Mouse (Mus musculus) mesoderm, embryonic 11.5 days (tissue): ENCODE results near the gene Lrrc49.
A peak's percentile ranks its signal among the peaks of the same experiment; 100 is the strongest.

Experiments used
- DNase-seq: peaks from one replicate; pipeline ENCODE4 v3.0.0-alpha.2; 2012; ENCODE audit warnings: low read depth, low spot score

Lrrc49 gene

DNA sequence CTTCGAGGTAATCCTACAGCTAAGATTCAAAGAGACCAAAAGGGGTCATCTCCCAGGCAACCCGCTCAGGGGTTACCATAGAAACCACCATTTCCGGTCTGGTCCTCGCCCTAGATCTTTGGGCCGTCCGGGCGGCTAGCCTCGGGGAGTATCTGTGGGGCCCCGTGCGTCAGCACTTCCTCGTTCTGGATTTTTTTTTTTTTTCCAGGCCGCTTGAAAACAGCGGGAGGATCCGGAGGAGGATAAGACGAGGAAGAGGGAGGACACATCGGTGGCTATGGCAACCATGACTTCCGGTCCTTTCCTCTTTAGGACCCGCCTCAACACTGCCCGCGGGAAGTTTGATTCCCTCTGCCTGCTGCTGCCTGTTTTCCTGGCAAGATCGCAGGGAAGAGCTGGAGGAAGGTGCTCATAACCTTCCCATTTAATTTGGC lies at the start of gene Lrrc49:
Lrrc49 (minus strand) TSS at position 268 of the 434 bp plus-strand sequence.
- DNase-seq: peak; percentile 92

GRCm38 (mm10) chr9:60734321-60734720 lies 46.4 kb upstream of the Lrrc49 start:
- no peak for DNase-seq

DNA sequence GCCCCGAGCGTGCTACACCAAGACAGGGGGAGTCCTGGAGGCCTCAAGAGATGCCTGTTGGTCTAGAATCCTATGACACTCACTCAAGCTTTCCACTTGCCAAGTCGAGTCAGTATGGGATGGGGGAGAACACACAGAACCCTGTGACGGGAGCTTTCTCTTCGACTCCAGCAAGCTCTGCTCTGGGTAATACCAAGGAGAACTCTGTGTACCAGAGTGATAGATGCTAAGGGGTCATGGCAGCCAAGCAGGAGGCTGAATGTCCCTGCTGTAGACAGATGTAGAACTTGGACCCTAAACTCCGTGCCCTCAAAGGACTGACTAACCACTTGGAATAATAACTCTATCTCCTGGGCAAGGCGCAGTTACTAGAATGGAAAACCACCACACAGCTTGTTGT lies 37.0 kb upstream of the Lrrc49 start:
- DNase-seq: no peak

GRCm38 (mm10) chr9:60719687-60720086 lies 31.7 kb upstream of the Lrrc49 start:
- DNase-seq: no peak

GRCm38 (mm10) chr9:60718284-60718683 lies 30.3 kb upstream of the Lrrc49 start:
- peak; percentile 46 for DNase-seq

DNA sequence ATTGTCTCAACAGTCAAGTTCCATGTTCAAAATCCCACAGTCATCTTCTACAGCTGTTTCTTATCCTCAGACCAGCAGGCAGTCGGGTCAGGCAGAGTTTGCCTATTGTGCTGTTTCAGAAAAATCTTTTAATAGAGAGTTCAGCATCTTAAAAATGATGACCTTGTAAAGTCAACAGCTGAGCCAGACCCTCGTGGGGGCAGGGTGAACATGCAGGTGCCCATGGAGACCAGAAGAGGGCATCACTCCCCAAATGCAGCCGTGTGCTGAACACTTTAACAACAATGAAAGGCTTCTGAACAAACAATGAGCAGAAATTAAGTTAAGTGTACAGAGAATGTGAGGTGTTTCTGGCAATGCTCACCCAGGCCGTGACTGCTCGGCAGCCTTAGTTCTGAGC lies 27.9 kb upstream of the Lrrc49 start:
- no peak for DNase-seq

- DNase-seq: no peak
These were observed 27.3 kb upstream of the Lrrc49 start for GRCm38 (mm10) chr9:60715271-60715670.

GRCm38 (mm10) chr9:60714191-60714590 lies 26.2 kb upstream of the Lrrc49 start:
- no peak for DNase-seq

DNA sequence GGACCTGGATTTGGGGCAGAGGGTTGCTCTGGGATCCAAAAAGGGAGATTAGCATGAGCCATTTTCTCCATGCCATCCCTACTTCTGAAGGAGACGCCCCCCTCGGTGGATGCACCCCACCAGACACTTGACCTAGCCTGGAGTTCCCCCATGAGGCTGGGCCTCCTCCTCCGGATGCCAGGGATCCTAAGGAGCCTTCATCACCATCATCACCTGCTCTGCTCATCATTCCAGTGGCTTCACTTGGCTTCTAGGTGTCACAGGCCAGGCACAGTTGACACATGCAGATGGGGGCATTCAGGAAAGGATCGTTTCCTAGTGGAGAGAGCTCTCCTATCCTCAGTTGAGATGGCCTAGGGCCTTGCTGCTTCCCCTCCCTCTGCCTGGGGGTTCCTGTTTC lies 25.7 kb upstream of the Lrrc49 start:
- DNase-seq: no peak

GRCm38 (mm10) chr9:60712771-60713541 lies 25.0 kb upstream of the Lrrc49 start, which contains the start of gene Larp6:
Gene Larp6 (plus strand): TSS chr9:60712989.
- DNase-seq: no peak

- no peak for DNase-seq
These were observed 24.1 kb upstream of the Lrrc49 start for GRCm38 (mm10) chr9:60712011-60712410.

DNA sequence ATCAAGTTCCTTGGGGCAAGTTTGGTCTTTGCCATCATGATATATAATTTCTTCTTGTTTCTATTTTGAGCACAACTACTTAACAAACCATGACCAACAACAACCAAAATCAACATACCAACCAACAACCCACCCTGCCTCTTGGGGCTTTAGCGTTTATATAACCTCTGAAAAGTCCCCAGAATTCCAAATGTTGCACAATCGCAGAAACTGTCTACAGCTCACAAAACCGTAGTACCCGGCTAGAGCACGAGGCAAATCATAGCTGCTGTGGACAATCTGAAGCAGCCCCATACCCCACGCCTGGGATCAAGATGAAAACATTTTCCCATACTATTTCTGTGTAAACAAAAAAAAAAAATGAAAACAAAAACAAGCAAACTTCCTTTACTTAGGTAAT lies 21.8 kb upstream of the Lrrc49 start:
- no peak for DNase-seq

GRCm38 (mm10) chr9:60708606-60709005 lies 20.6 kb upstream of the Lrrc49 start:
- DNase-seq: no peak

GRCm38 (mm10) chr9:60707594-60707993 lies 19.6 kb upstream of the Lrrc49 start:
- DNase-seq: no peak

DNA sequence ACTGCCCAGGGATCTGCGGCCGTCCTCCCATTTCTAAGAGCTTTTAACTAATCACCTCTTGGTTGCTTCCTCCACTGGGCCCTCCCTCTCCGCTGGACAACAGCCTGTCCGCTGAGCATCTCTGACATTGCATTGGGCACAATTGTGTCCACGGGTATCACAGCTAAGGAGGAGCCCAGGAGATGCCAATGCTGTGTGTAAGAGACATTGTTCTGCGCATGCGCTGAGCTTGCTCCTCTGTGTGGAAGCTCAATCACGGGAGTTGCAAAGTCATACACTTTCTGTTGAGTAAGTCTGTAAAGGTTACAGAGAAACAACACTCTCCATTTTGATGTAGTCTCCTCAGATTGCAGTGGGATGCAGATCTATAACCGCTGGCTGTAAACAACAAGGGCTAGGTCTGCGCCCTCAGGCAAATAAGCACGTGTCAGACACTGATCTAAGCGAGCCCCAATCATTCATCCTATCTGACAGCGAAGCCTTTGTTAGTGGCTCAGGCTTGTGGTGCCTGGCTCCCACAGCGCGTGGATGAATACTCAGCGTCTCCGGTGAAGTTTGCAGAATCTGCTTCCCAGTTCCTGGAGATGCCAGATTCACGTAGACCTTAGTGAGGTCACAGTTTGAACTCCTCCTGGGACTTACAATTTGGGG lies 11.7 kb upstream of the Lrrc49 start:
- peak; percentile 45 for DNase-seq

DNA sequence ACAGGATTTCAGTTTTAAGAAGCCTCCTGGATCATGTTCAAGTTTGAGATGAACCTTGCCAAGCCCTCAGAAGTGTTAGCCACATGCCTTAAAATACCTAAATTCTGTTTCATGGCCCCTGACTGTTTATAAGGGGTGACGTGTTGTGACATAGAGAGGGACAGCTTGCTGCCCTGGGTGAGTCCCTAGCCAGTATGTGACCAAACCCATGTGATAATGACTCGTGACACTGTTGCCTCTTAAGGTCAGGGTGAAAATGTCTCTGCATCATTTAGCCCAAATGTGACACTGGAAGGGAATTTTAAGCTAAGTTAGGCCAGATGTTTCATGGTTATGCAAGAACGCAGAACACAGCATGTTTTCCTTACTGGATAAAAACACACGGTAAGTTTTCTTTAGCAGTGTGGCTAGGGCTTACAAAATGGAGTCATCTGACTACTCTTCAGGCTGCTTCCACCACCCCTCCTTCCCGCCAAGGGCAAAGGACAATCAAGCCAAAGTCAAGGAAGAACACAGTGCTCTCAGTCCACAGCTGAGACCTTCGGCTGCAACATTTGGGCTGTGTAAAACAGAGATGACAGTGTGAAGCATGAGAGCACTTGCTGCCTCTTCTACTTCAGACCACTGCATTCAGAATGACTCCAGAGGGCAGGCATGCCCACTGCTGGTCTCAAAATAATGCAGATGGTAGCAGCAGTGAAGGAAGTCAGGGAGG lies 8.5 kb upstream of the Lrrc49 start:
- no peak for DNase-seq

DNA sequence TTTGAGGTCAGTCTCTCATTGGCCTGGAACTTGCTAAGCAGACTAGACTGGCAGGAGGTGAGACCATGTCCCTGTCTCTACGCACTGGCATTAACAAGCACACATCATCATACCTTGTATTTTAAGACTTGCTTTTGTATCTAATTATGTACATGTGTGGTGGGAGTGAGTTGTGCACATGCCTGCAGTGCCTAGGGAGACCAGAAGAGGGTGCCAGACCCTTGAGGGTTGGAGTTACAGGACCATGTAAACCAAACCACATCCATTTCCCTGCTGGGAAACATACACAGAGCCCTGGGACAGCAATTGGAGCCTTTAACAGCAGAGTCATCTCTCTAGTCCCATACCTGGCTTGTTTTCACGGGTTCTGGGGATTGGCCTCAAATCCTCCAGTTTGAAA lies 6.0 kb upstream of the Lrrc49 start:
- no peak for DNase-seq

- DNase-seq: peak; percentile 11
These were observed 4.7 kb upstream of the Lrrc49 start for GRCm38 (mm10) chr9:60692624-60693023.

DNA sequence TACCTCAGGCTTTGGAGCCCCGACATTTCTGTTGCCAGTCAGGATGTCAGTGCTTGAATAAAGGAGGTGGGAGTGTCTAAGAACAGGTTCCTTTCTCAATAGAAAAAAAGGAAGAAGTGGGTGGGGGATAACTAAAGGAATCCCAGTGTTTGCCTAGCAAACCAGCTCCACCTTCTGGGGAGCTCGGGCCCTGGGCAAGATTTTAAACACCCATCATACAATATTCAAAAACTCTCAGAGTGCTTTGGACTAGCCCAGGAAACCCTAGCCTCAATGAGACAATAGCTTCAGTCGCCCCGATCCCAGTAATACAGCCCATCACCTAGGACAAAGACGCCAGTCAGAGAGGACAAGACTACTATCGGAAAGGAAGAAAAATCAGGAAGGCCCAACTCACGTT lies 543 bp downstream of the Lrrc49 start:
- peak; percentile 19 for DNase-seq

DNA sequence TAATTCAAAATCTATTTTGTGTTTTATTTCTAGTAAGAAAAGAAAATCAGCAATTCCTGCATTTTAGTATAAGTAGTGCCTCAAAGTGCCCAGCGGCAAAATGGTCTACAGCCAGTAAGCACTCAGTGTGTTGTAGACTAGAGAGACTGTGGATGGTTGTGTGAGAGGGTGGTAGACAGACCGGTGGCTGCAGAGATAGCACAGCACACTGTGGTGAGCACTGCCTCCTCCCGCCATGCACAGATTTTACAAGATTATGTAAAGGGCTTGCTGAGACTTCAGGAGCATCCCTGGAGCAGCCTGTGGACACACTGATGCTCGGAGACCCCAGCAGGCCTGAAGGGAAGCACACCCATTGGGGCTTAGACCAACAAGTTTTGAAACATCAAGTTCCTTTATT lies 5.2 kb downstream of the Lrrc49 start:
- no peak for DNase-seq

- DNase-seq: no peak
These were observed 7.0 kb downstream of the Lrrc49 start for GRCm38 (mm10) chr9:60681005-60681404.

GRCm38 (mm10) chr9:60678913-60679312 lies 9.0 kb downstream of the Lrrc49 start:
- no peak for DNase-seq
